Mouse (Mus musculus): Measurements from ENCODE around the gene Prr36. TPM values are rescaled to one million over a fixed set of nuclear protein-coding genes. Genes with fewer than 3 reads are reported as not detected.

Gene Prr36
- polyA plus RNA-seq, 2 experiments, result 0.17 to 0.22 TPM

DNA sequence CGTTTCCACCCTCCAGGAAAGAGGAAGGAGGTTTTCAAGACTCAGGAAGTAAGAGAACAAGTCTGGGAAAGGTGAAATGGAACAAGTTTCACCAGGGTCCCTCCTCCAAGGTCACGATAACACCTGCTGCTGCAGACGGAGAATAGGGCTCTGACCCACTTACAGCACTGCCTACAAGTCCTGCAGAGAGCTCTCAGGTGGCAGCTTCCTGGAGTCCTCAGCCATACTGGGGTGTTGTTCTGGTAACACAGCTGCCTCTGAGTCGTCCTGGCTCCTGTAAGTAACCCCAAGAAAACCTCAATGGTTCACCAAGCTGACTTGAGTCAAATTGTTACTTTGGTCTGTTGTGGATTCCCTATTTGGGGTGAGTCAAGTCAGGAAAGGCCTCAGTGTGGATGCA, 54.5 kb downstream of the Prr36 start:
- H3K4me1 ChIP-seq (replicated peaks; ENCODE audit: control insufficient read depth in 2 of 2, insufficient read depth in 2 of 2, low read length in 1 of 2), result peaks cover 5 to 10% of the 10 kb centered on the region in 2 experiments; a peak in 3 of 4 replicates
- no peak overlapping the region for H3K4me3 ChIP-seq (ENCODE audit: insufficient read depth in 1 of 2, low read depth in 2 of 2, low read length in 2 of 2)
- DNase-seq (ENCODE audit: low read depth in 3 of 3, low spot score in 3 of 3), result no peak
- no peaks in the 10 kb centered on the region for H3K9me3 ChIP-seq (ENCODE audit: control insufficient read depth, low read length)
- no peaks in the 10 kb centered on the region for H3K27me3 ChIP-seq (ENCODE audit: control insufficient read depth, insufficient read depth, low read length)
- no peak for ATAC-seq (ENCODE audit: insufficient read depth)
- no peak overlapping the region for H3K4me2 ChIP-seq (ENCODE audit: low read depth)
- H3K36me3 ChIP-seq (replicated peaks; ENCODE audit: control insufficient read depth, insufficient read depth, low read depth), result no peaks in the 10 kb centered on the region
- no peak overlapping the region for H3K27ac ChIP-seq
- TF ChIP-seq EP300 (IDR thresholded peaks at IDR 0.05; ENCODE audit: low read depth) (no peak), CTCF (IDR thresholded peaks at IDR 0.05; ENCODE audit: low read depth) (no peak)
- WGBS (ENCODE audit: insufficient replicate concordance), result 32% methylated on average over 4 of the region's 4 CpGs
- H3K9ac ChIP-seq (replicated peaks), result no peak overlapping the region

Other genes starting within 250 kb of the Prr36 start
- 0.27 and 0.48 TPM in 2 replicates for gene Cd209f, start 111.6 kb downstream of the Prr36 start, polyA plus RNA-seq (2012; rRNA removed)
- gene Cd209f, start 111.6 kb downstream of the Prr36 start, polyA plus RNA-seq (2014; fragmentation: Nextera tagmentation; extraction: Ambion mirVana), result 0.76 and 0.97 TPM in 2 replicates
- gene Cd209g, start 83.4 kb downstream of the Prr36 start, polyA plus RNA-seq (2012; rRNA removed), result 0.03 TPM in 1 of 2 replicates, not detected in the other
- 0.14 TPM in 1 of 2 replicates, not detected in the other for gene Cd209g, start 83.4 kb downstream of the Prr36 start, polyA plus RNA-seq (2014; fragmentation: Nextera tagmentation; extraction: Ambion mirVana)
- gene Evi5l, start 50.9 kb downstream of the Prr36 start, polyA plus RNA-seq (2012; rRNA removed), result 3.3 TPM in 2 replicates
- 3.4 and 4.9 TPM in 2 replicates for gene Evi5l, start 50.9 kb downstream of the Prr36 start, polyA plus RNA-seq (2014; fragmentation: Nextera tagmentation; extraction: Ambion mirVana)
- 0.03 and 0.04 TPM in 2 replicates for gene Lrrc8e, start 9.4 kb upstream of the Prr36 start, polyA plus RNA-seq (2012; rRNA removed)
- 0.13 and 0.18 TPM in 2 replicates for gene Lrrc8e, start 9.4 kb upstream of the Prr36 start, polyA plus RNA-seq (2014; fragmentation: Nextera tagmentation; extraction: Ambion mirVana)
- gene Map2k7, start 21.3 kb upstream of the Prr36 start, polyA plus RNA-seq (2012; rRNA removed), result 11.7 and 13.2 TPM in 2 replicates
- gene Map2k7, start 21.3 kb upstream of the Prr36 start, polyA plus RNA-seq (2014; fragmentation: Nextera tagmentation; extraction: Ambion mirVana), result 6.6 and 7.8 TPM in 2 replicates
- gene Gm49320, start 21.4 kb upstream of the Prr36 start, polyA plus RNA-seq (2012; rRNA removed), result 0.47 and 0.66 TPM in 2 replicates
- 0.05 and 0.14 TPM in 2 replicates for gene Gm49320, start 21.4 kb upstream of the Prr36 start, polyA plus RNA-seq (2014; fragmentation: Nextera tagmentation; extraction: Ambion mirVana)
- gene Tgfbr3l, start 30.8 kb upstream of the Prr36 start, polyA plus RNA-seq (2012; rRNA removed), result 5.2 and 6.4 TPM in 2 replicates
- 0.30 and 0.34 TPM in 2 replicates for gene Tgfbr3l, start 30.8 kb upstream of the Prr36 start, polyA plus RNA-seq (2014; fragmentation: Nextera tagmentation; extraction: Ambion mirVana)
- 11.5 and 13.0 TPM in 2 replicates for gene Snapc2, start 35.6 kb upstream of the Prr36 start, polyA plus RNA-seq (2012; rRNA removed)
- gene Snapc2, start 35.6 kb upstream of the Prr36 start, polyA plus RNA-seq (2014; fragmentation: Nextera tagmentation; extraction: Ambion mirVana), result 14.1 and 15.5 TPM in 2 replicates
- gene Ctxn1, start 41.8 kb upstream of the Prr36 start, polyA plus RNA-seq (2012; rRNA removed), result 3.0 and 4.6 TPM in 2 replicates
- gene Ctxn1, start 41.8 kb upstream of the Prr36 start, polyA plus RNA-seq (2014; fragmentation: Nextera tagmentation; extraction: Ambion mirVana), result 1.1 and 1.2 TPM in 2 replicates
- 28.3 and 41.3 TPM in 2 replicates for gene Timm44, start 58.5 kb upstream of the Prr36 start, polyA plus RNA-seq (2012; rRNA removed)
- 38.5 and 42.4 TPM in 2 replicates for gene Timm44, start 58.5 kb upstream of the Prr36 start, polyA plus RNA-seq (2014; fragmentation: Nextera tagmentation; extraction: Ambion mirVana)
- gene Ccl25, start 107.8 kb upstream of the Prr36 start, polyA plus RNA-seq (2012; rRNA removed), result 4.2 TPM in 2 replicates
- 4.0 and 5.2 TPM in 2 replicates for gene Ccl25, start 107.8 kb upstream of the Prr36 start, polyA plus RNA-seq (2014; fragmentation: Nextera tagmentation; extraction: Ambion mirVana)
- gene Elavl1, start 108.0 kb upstream of the Prr36 start, polyA plus RNA-seq (2012; rRNA removed), result 23.9 and 32.5 TPM in 2 replicates
- gene Elavl1, start 108.0 kb upstream of the Prr36 start, polyA plus RNA-seq (2014; fragmentation: Nextera tagmentation; extraction: Ambion mirVana), result 94.5 and 118 TPM in 2 replicates

Data from liver, embryonic 14.5 days (tissue).